Comparison of ENCODE assay signal across 27 mouse cellular contexts in genomic region chr9:15920271-15920670, GRCm38 (mm10). TPM values are rescaled to one million over a fixed set of nuclear protein-coding genes. Genes with fewer than 3 reads are reported as not detected.
"Had no signal": no experiment of that assay in that cellular context is flagged by ENCODE, and none has a peak within 500 bp of the region (broad histone marks: within the 10 kb centered on the region; RNA-seq: fewer than 3 reads in every experiment).

No protein-coding gene starts in this region.

- H3K36me3 ChIP-seq: lung, embryonic 15.5 days had no signal

- H3K4me3 ChIP-seq: lung, embryonic 15.5 days; megakaryocyte, embryonic 14.5 days; midbrain, embryonic 13.5 days; midbrain, embryonic 15.5 days; neural tube, embryonic 12.5 days had no signal

- H3K4me1 ChIP-seq: lung, embryonic 15.5 days; midbrain, embryonic 15.5 days; neural tube, embryonic 12.5 days had no signal

- H3K27me3 ChIP-seq: lung, embryonic 15.5 days; midbrain, embryonic 13.5 days; midbrain, embryonic 15.5 days; neural tube, embryonic 12.5 days had no signal

- DNase-seq: liver, postnatal 0 days; lung, adult 2 months; lung, postnatal 14 days; lung, postnatal 36 days; right cerebral cortex, postnatal 25 days; right cerebral cortex, postnatal 4 days; spleen, adult 18-20 months; thymus, adult 18-20 months; thymus, postnatal 14 days; thymus, postnatal 36 days had no signal

- H3K9ac ChIP-seq: liver, postnatal 0 days; lung, embryonic 15.5 days; midbrain, embryonic 13.5 days; midbrain, embryonic 15.5 days; neural tube, embryonic 12.5 days had no signal

- H3K9me3 ChIP-seq: lung, embryonic 15.5 days; megakaryocyte, embryonic 14.5 days; midbrain, embryonic 13.5 days; midbrain, embryonic 15.5 days; neural tube, embryonic 12.5 days had no signal

- H3K27ac ChIP-seq: lung, embryonic 15.5 days; macrophage; midbrain, embryonic 13.5 days; midbrain, embryonic 15.5 days; neural tube, embryonic 12.5 days had no signal

RNA-seq across cellular contexts. Expression of gene Mtnr1b, which starts 45.9 kb away (rescaled TPM):
- total RNA-seq: megakaryocyte progenitor cell, adult 5-6 weeks; midbrain, postnatal 0 days; monocyte, adult 5-6 weeks; neutrophil, adult 5-6 weeks had no signal
- polyA plus RNA-seq: liver, postnatal 0 days; lung, adult 2 months; lung, embryonic 15.5 days; lung, postnatal 0 days; macrophage; midbrain, embryonic 11.5 days; midbrain, embryonic 13.5 days; midbrain, embryonic 15.5 days; midbrain, postnatal 0 days; neural tube, embryonic 12.5 days; neural tube, embryonic 14.5 days; small intestine, adult 2 months; stomach, embryonic 14.5 days; stomach, embryonic 16.5 days; thymus, postnatal 0 days had no signal
